Mouse (Mus musculus): Measurements from ENCODE around the gene Itga3.
A peak's percentile ranks its signal among the peaks of the same experiment; 100 is the strongest.

- peak; percentile 30; the same call in 1 of the 2 replicates for TF ChIP-seq CTCF (IDR thresholded peaks at IDR 0.05; ENCODE audit: borderline replicate concordance, control insufficient read depth, extremely low read depth, insufficient read depth, low read length, poor library complexity)
- no peak for TF ChIP-seq POLR2A (IDR thresholded peaks at IDR 0.05; ENCODE audit: control insufficient read depth, extremely low read depth, insufficient read depth, low read length, poor library complexity)
Observed at GRCm38 (mm10) chr11:95046980-95047680, 29.5 kb downstream of the Itga3 start.

All from thymus, adult 2 months (tissue).